Mouse (Mus musculus) hindbrain, embryonic 14.5 days (tissue): ENCODE measurements at regions not wholly inside any gene's neighbourhood (a gene's known extent, or its start where the extent isn't known, plus 50 kb on each side); places are given as distances from the start of the nearest gene placed in this dataset.
"Not testable (repeated sequence)": the region's sequence is repeated elsewhere in the genome, so short reads cannot be mapped to it uniquely, and the experiment has no call there.

Experiments used
- ATAC-seq: fragments of 200-750 bp; cut with Nextera tagmentation; 2 replicates; pipeline ENCODE4 v1.8.0; 2017; ENCODE audit warnings: moderate number of reproducible peaks, mild to moderate bottlenecking, moderate TSS enrichment, moderate library complexity; ENCODE audit not compliant: low FRiP score
- DNase-seq: peaks from one replicate; pipeline ENCODE4 v3.0.0-alpha.2; 2015; ENCODE audit warnings: low spot score
- H3K27ac ChIP-seq: fragments of 300-500 bp; sonication (generic); 2 replicates; pipeline ENCODE4 v1.5.1; 2014; ENCODE audit warnings: mild to moderate bottlenecking, moderate library complexity
- H3K27me3 ChIP-seq: fragments of 300-500 bp; sonication (generic); 2 replicates; pipeline ENCODE4 v1.6.1; 2014; ENCODE audit warnings: mild to moderate bottlenecking, low read length, mixed read lengths; ENCODE audit not compliant: control insufficient read depth, insufficient read depth
- H3K36me3 ChIP-seq: fragments of 300-500 bp; sonication (generic); replicated peaks from 2 replicates; pipeline ENCODE4 v1.6.1; 2014; ENCODE audit not compliant: control insufficient read depth, insufficient read depth
- H3K4me1 ChIP-seq: fragments of 300-500 bp; sonication (generic); replicated peaks from 2 replicates; pipeline ENCODE4 v1.6.1; 2014; ENCODE audit warnings: antibody characterized with exemption, low read length, mixed read lengths; ENCODE audit not compliant: control insufficient read depth, insufficient read depth
- H3K4me2 ChIP-seq: fragments of 300-500 bp; sonication (generic); replicated peaks from 2 replicates; pipeline ENCODE4 v1.6.1; 2014; ENCODE audit warnings: mild to moderate bottlenecking, moderate library complexity
- H3K4me3 ChIP-seq: fragments of 300-500 bp; sonication (generic); replicated peaks from 2 replicates; pipeline ENCODE4 v1.5.1; 2014; ENCODE audit warnings: mild to moderate bottlenecking, low read length
- H3K9ac ChIP-seq: fragments of 300-500 bp; sonication (generic); 2 replicates; pipeline ENCODE4 v1.6.1; 2014
- H3K9me3 ChIP-seq: fragments of 300-500 bp; sonication (generic); 2 replicates; pipeline ENCODE4 v1.6.1; 2016; ENCODE audit warnings: low read length; ENCODE audit not compliant: control insufficient read depth
- WGBS: fragments of 180-500 bp; shearing (Covaris S2); extraction: QIAGEN DNeasy Blood & Tissue Kit; methylation state at CpG from one replicate; pipeline ENCODE4 v1.1.7; 2014; 5-methylcytosine and 5-hydroxymethylcytosine counted together

DNA sequence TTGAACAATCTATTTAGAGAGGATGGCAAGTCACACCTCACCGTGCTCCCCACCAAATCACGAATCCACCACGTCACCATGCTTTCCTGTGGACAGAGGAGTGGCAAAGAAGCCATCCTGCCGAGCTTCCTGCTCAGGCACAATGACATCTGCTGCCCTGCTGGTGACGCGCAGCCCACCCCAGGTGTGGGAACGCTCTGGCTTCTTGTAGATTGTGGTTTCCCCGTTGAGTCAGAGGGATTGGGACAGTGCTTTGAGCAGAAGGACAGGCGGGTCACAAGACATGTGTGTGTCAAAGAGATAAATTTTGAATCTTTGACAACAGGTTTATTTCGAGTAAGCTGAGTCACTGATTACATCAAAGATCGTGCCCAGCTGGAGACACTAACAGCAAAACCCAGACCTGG, 169.2 kb downstream of the Bcl2l11 start:
- Histone ChIP-seq H3K9me3 (no peaks in the 10 kb centered on the region; the same call in 1 of the 2 replicates), H3K9ac (no peak overlapping the region), H3K4me2 (no peak overlapping the region), H3K4me1 (no peaks in the 10 kb centered on the region), H3K27ac (no peak overlapping the region), H3K4me3 (no peak overlapping the region), H3K27me3 (no peaks in the 10 kb centered on the region), H3K36me3 (no peaks in the 10 kb centered on the region)
- DNase-seq: no peak
- no peak for ATAC-seq
- 76% methylated on average over 11 of the region's 11 CpGs for WGBS

DNA sequence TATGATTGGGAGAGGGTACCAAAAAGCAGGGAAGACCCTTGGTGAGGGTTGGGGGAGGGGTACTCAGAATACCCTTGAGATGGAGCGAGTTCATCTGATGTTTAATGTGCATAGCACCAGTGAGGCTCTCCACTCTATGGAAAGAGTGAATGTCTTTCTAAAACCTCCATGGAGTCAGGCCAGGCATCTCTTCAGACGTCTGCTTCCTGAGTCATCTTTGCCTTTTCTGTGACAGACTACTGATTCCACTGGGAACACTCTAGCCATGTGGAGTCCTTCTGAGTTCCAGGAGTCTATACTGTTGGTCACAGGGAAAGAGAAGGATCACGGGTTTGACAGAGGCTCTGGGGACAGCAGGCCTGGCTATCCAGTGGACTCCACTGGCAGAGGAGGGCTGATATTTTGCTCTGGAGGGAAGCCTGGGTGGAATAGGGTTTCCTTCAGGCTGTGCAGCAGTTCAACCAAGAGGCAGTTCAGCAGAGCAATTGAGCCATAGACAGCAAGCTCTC, 169.9 kb downstream of the Bcl2l11 start:
- H3K4me2 ChIP-seq: no peak overlapping the region
- no peaks in the 10 kb centered on the region for H3K36me3 ChIP-seq
- no peak overlapping the region for H3K27ac ChIP-seq
- ATAC-seq (no peak), DNase-seq (no peak)
- H3K9ac ChIP-seq: no peak overlapping the region
- no peaks in the 10 kb centered on the region for H3K27me3 ChIP-seq
- 71% methylated on average over 3 of the region's 3 CpGs for WGBS
- H3K4me1 ChIP-seq: no peaks in the 10 kb centered on the region
- no peak overlapping the region for H3K4me3 ChIP-seq
- no peaks in the 10 kb centered on the region; the same call in 1 of the 2 replicates for H3K9me3 ChIP-seq

DNA sequence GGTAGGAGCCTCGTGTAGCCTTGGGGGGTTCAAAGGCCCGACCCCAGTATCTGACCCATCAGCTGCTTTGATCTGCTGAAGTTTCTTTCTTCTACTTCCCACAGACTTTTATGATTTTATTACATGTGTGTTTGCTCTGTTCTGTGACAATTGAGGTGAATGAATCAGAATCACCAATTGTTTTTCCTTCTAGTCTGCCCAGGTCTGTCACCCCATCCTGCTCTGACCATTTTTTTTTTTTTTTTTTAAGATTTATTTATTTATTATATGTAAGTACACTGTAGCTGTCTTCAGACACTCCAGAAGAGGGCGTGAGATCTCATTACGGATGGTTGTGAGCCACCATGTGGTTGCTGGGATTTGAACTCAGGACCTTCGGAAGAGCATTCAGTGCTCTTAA, 170.6 kb downstream of the Bcl2l11 start:
- WGBS: 82% methylated on average over 5 of the region's 5 CpGs
- H3K27me3 ChIP-seq: not testable (repeated sequence)

DNA sequence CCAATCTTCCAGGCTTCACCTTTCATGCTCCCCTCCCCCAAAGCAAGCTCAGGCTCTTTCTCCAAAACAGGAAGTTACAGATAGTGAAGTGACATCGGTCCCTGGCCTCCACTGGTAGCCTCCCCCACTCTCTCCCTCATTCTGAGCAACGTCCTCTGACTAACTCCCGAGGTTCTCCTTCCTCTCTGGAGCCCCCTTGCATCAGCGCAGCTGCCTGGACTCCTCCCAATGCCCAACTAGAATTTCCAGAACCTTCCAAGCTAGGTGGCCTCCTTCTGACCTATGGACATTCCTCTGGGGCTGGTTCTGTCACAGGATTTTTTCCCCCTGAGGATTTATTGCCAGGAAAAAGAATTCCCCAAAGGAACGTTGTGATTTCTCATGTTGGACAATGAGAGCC, 171.1 kb downstream of the Bcl2l11 start:
- Histone ChIP-seq H3K4me3 (no peak overlapping the region), H3K36me3 (no peaks in the 10 kb centered on the region), H3K4me2 (no peak overlapping the region), H3K27me3 (no peaks in the 10 kb centered on the region), H3K9ac (no peak overlapping the region), H3K27ac (no peak overlapping the region), H3K9me3 (no peaks in the 10 kb centered on the region), H3K4me1 (no peaks in the 10 kb centered on the region)
- WGBS: 67% methylated on average over 5 of the region's 5 CpGs
- no peak for DNase-seq
- no peak for ATAC-seq

More for the DNA sequence above, 170.6 kb downstream of the Bcl2l11 start:
- H3K4me1 ChIP-seq, H3K4me3 ChIP-seq, H3K9ac ChIP-seq, H3K9me3 ChIP-seq, H3K4me2 ChIP-seq, DNase-seq, H3K36me3 ChIP-seq, ATAC-seq, H3K27ac ChIP-seq: not testable (repeated sequence)

DNA sequence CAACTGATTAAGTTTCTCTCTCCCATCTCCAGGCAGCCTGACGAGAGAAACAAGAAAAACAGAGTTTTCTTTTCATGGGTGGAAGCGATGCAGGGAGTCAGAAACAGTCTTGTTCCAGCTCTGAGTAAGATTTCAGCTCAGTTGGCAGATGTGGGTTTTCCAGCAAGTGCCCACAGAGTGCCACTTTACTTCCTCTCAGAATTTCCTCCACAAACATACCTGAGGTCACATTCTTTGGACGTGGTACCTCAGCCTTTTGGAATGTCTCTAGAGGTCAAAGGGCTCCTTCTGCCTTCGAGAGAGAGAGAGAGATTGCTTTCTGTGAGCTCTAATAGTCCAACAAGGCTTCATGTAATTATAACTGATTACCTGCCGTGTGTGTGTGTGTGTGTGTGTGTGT, 172.0 kb downstream of the Bcl2l11 start:
- H3K9ac ChIP-seq: no peak overlapping the region
- DNase-seq (no peak), ATAC-seq (no peak)
- H3K4me1 ChIP-seq: no peaks in the 10 kb centered on the region
- no peaks in the 10 kb centered on the region for H3K36me3 ChIP-seq
- WGBS: 72% methylated on average over 5 of the region's 5 CpGs
- H3K4me2 ChIP-seq: no peak overlapping the region
- no peaks in the 10 kb centered on the region for H3K9me3 ChIP-seq
- H3K27me3 ChIP-seq: no peaks in the 10 kb centered on the region
- no peak overlapping the region for H3K27ac ChIP-seq
- H3K4me3 ChIP-seq: no peak overlapping the region

DNA sequence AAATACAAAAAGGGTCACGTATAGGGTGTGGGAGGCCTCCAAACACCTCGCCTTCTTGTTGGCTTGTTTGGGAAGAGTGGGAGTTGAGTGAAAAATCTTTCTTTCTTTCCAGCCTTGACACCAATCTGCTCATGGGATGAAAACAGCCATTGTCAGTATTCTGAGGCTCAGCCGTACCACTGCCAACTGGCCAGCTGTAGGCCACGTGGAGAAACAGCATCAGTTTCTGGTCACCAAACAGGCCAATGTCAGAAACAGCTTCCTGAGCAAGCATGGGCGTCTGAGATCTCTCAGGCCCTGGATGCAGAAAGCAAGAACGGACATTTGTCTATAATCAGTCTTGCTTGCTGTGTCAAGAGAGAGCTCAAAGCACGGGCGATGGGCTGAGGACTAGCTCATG, 173.2 kb downstream of the Bcl2l11 start:
- Histone ChIP-seq H3K36me3 (no peaks in the 10 kb centered on the region), H3K4me1 (peaks cover 2% of the 10 kb centered on the region), H3K9me3 (no peaks in the 10 kb centered on the region), H3K27ac (no peak overlapping the region), H3K4me2 (no peak overlapping the region), H3K27me3 (no peaks in the 10 kb centered on the region), H3K9ac (no peak overlapping the region), H3K4me3 (no peak overlapping the region)
- no peak for DNase-seq
- WGBS: 91% methylated on average over 8 of the region's 8 CpGs
- no peak for ATAC-seq

DNA sequence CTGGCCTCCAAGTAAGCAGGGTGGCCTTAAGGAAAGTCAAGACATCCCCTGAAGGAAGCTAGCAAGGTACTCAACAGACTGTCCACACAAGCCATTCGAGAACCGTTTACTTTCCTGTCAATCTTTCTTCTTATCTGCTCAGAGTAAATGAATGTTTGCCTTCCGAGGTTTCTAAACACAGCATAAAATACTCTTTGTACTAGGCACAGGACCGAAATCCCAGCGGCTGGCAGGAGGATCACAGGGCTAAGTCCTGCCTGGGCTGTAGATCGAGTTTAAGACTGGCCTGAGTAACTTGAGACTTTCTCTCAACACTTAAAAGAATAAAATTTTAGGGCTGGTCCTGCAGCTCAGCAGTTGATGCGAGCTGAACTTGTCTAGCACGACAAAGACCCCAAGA, 175.9 kb downstream of the Bcl2l11 start:
- DNase-seq (no peak), ATAC-seq (no peak)
- Histone ChIP-seq H3K27ac (no peak overlapping the region), H3K9ac (no peak overlapping the region), H3K9me3 (no peaks in the 10 kb centered on the region), H3K4me2 (no peak overlapping the region), H3K4me3 (no peak overlapping the region), H3K36me3 (no peaks in the 10 kb centered on the region), H3K4me1 (peaks cover 12% of the 10 kb centered on the region), H3K27me3 (no peaks in the 10 kb centered on the region)
- 62% methylated on average over 8 of the region's 8 CpGs for WGBS

DNA sequence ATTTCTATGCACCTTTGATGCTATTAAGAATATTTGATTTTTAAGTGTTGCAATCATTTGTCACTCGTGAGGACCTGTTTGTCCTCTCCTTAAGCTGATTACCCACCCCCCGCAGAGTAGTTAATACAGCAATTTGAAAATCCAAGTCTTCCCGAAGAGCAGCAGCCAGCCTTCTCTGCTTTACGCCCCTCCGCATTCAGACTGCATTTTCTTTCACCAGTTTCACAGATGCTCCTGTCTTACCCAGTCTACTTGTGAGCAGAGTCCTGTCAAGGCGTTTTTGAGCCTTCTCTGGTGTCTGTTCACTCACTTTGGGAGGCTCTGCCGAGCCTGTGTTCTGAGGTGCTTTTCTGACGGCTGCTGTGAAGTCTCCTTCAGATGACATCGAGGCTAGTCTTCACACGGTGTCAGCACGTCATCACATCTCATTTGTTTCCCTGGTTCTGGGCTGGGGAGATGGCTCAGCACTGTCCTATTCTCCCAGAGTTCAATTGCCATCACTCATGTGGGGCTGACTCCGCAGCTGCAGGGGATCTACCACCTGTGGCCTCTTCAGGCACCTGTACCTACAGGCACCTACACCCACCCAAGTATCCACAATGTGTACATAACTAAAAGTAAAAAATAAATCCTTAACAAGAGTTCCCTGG, 178.3 kb downstream of the Bcl2l11 start:
- H3K9ac ChIP-seq: peak overlapping the region; percentile 34; the same call in 1 of the 2 replicates
- DNase-seq: no peak
- no peak overlapping the region for H3K27ac ChIP-seq
- no peak overlapping the region for H3K4me3 ChIP-seq
- H3K36me3 ChIP-seq: no peaks in the 10 kb centered on the region
- ATAC-seq: no peak; the same call in 1 of the 2 replicates
- peaks cover 12% of the 10 kb centered on the region for H3K4me1 ChIP-seq
- H3K4me2 ChIP-seq: peak overlapping the region; percentile 22; the same call in 1 of the 2 replicates
- no peaks in the 10 kb centered on the region for H3K9me3 ChIP-seq
- 15% methylated on average over 12 of the region's 12 CpGs for WGBS
- H3K27me3 ChIP-seq: no peaks in the 10 kb centered on the region

DNA sequence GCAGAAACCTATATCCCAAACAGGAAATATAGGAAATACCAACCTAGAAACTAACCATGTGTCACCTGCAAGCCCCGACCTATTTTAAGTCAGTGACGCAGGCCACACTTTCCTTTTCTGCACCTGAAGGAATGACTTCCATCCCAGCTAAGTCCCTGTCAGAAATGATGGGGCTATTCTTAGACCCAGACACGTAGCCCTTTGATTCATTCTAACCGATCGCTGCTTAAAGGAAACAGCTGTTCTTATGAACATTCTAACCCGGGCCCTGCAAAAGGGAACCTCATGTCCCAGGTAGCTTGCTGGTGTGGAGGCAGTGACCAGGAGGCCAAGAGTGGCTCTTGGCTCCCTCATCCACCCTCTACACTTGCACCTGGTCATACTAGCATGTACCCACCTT, 180.9 kb downstream of the Bcl2l11 start:
- Histone ChIP-seq H3K4me2 (no peak overlapping the region), H3K27me3 (no peaks in the 10 kb centered on the region), H3K4me3 (no peak overlapping the region), H3K36me3 (no peaks in the 10 kb centered on the region), H3K4me1 (peaks cover 12% of the 10 kb centered on the region), H3K9ac (no peak overlapping the region), H3K9me3 (no peaks in the 10 kb centered on the region), H3K27ac (no peak overlapping the region)
- ATAC-seq: no peak
- 81% methylated on average over 6 of the region's 6 CpGs for WGBS
- DNase-seq: no peak
